Mouse (Mus musculus): ENCODE measurements around the gene Lrrc8c.

Lrrc8c gene

DNA sequence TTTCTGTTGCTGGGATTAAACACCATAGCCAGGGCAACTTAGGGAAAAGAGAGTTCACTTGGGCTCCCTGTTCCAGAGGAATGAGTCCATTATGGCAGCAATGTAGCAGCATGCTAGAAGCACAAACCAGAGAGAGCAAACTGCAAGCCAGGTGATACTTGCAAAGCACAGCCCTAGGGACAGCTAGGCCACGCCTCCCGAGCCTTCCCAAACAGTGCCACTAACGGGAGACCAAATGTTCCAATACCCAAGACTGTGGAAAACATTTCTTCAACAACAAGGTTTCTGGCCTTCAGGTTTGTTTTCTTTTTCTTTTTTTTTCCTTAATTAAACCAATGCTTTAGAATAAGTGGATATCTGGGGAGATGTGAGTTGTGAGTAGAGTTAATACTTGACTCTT, 38.2 kb downstream of the Lrrc8c start:
- ATAC-seq (ENCODE audit: low TSS enrichment), result no peak

DNA sequence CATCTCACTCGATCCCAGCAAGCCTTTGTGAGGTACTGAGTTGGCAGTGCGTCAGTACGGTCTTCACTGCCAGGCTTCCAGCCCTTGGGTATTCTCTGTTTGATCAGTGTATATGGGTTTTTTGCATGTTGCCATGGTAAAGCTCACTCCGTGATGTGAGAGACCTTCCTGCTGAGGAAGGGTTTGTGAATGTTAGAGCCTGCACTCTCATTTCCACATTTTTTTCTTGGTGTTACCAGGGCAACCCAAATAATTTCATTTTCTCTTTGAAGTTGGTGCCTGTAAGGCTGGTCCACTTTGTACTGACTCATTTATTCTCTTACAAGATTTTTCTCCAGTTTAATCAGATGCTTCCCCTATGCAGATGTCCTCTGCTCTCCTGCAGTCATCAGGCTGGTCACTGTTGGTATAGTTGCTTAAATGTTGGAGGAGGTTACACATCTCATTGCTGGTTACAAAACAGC, 38.6 kb downstream of the Lrrc8c start:
- peak; percentile 35 for ATAC-seq (ENCODE audit: low TSS enrichment)

GRCm38 (mm10) chr5:105558517-105558916, 39.3 kb downstream of the Lrrc8c start:
- ATAC-seq (ENCODE audit: low TSS enrichment), result no peak

DNA sequence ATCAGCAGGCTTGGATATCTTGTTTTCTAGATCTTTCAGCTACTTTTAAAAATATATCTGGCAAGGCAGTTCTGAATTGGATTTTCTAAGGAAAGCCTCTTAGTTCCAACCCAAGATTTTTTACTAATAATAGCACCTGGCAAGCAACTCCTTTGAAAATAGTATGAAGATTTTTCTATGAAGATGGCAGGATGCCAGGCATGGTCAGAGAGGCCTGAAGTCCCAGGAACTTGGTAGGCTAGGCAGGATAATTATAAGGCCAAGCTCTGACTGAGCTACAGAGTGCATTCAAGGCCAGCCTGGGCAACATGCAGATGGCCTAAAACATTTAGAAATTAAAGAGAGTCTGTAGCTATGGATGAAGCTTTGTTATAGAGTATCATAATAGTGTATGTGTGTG, 42.7 kb downstream of the Lrrc8c start:
- ATAC-seq (ENCODE audit: low TSS enrichment), result peak; percentile 32; the same call in 1 of the 2 replicates

- no peak for ATAC-seq (ENCODE audit: low TSS enrichment)
These were observed 45.6 kb downstream of the Lrrc8c start for GRCm38 (mm10) chr5:105564761-105565160.

GRCm38 (mm10) chr5:105565824-105566223, 46.6 kb downstream of the Lrrc8c start:
- ATAC-seq (ENCODE audit: low TSS enrichment), result no peak

- no peak for ATAC-seq (ENCODE audit: low TSS enrichment)
These were observed 47.7 kb downstream of the Lrrc8c start for GRCm38 (mm10) chr5:105566852-105567412.

- ATAC-seq (ENCODE audit: low TSS enrichment), result no peak
These were observed 49.0 kb downstream of the Lrrc8c start for GRCm38 (mm10) chr5:105568043-105568747.

GRCm38 (mm10) chr5:105569168-105569567, 50.0 kb downstream of the Lrrc8c start:
- ATAC-seq (ENCODE audit: low TSS enrichment), result no peak

GRCm38 (mm10) chr5:105572160-105572692, 53.0 kb downstream of the Lrrc8c start:
- ATAC-seq (ENCODE audit: low TSS enrichment), result no peak

- ATAC-seq (ENCODE audit: low TSS enrichment), result no peak
These were observed 53.7 kb downstream of the Lrrc8c start for GRCm38 (mm10) chr5:105572876-105573275.

DNA sequence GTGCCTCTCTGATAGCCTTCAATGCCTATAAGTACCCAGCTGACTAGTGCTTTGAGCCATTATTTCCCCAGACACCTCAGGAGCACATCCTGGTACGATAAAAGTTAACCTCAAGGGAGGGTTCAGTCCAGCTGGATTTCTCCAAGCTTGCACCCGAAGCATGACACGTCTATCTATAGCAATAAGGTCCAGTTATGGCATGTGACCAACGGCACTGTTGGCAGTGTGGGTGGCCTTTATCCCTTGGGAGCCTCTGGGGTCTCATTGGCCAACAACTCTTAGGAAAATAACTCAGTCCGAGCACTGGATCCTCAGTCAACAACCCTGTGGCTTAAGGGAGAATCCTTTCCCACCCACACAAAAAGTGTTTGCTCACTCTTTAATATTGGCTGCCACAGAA, 55.6 kb downstream of the Lrrc8c start:
- ATAC-seq (ENCODE audit: low TSS enrichment), result no peak

DNA sequence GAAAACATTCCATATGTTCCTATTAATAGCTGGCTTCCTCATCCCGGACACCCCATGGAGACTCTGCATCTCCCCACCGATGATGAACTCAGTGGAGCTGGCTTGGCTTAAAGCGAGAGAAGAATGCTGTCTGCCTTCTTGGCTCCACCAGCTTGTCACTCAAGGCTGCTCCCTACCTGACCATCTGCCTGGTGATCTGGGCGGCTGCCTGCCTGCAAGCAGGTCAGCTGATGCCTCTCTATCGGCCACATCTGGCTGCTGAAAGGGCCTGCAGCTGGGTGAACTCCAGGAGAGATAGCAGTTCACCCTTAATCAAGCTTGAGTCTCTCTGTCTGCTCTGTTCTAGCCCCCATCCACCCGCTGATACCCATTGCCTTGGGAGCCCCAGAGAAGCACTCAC, 56.7 kb downstream of the Lrrc8c start:
- ATAC-seq (ENCODE audit: low TSS enrichment), result no peak

DNA sequence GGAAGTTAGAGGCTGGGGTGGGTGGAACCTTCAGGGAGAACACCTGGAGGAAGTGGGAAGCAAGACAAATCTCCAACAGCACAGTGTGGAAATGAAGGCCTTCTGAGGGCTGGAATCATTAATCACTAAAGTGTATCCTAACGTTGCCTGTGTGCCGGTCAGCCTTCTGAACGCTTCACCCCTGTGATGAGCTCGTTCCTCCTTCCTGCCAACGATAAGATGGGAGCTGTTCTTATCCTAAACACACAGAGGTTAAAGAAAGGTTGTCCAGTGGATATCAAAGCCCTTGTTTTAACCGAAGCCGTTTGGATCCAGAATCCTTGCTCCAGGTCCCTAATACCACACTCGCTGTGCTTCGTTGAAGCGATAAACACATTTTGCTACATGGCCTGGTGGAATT, 61.7 kb downstream of the Lrrc8c start:
- ATAC-seq (ENCODE audit: low TSS enrichment), result no peak

- no peak for ATAC-seq (ENCODE audit: low TSS enrichment)
These were observed 66.7 kb downstream of the Lrrc8c start for GRCm38 (mm10) chr5:105585929-105586328.

DNA sequence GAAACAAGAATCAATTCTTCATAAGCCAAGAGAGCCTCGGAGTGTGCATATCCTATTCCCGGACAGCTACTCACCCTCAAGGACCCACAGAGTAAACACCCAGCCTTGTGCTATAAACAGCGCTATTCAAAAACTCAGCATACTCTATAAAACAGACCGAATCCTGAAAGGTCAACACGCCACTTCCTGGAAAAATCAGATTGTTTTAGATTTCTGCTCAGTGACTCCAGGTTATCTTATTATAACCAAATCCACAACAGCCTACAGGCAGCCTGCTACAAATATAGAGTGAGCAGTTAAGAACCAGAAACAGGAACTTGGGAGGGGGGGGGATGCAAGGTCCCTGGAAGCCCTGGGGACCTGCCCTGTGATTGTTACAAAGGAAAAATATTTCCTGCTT, 67.5 kb downstream of the Lrrc8c start:
- ATAC-seq (ENCODE audit: low TSS enrichment), result no peak

DNA sequence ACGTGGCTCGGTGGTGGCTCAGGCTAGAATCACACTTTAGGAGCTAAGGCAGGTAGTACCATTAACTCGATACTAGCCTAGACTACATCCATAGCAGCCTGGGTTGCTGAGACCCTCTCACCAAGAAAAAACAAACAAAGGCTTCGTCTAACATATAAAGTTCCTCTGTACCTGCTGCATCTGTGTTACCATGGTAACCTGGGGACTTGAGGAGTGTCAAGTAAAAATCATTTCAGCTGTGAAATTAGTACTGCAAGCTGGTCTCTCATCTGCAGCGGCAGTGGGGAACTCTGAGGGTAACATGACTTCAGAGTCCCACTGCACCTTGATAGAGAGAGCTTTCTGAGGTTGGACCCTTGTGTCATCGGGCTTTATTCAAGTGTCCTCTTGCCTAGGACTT, 68.3 kb downstream of the Lrrc8c start:
- ATAC-seq (ENCODE audit: low TSS enrichment), result no peak

DNA sequence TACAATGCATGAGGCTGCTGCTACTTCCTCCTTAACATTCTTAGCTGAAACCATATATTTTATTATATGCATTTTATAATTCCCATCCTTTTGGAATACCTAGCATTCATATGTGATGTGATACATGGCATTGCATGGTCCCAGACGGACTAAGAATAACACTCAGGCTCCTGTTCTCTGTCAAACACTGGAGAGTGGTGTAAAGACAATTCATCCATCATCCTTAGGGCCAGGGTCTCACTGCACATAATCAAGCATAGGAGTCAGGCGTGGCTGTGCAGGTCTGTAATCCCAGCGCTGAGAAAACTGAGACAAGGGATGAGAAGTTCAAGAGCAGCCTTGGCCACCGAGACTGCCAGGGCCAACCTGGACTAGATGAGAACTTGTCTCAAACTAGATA, 69.5 kb downstream of the Lrrc8c start:
- no peak for ATAC-seq (ENCODE audit: low TSS enrichment)

DNA sequence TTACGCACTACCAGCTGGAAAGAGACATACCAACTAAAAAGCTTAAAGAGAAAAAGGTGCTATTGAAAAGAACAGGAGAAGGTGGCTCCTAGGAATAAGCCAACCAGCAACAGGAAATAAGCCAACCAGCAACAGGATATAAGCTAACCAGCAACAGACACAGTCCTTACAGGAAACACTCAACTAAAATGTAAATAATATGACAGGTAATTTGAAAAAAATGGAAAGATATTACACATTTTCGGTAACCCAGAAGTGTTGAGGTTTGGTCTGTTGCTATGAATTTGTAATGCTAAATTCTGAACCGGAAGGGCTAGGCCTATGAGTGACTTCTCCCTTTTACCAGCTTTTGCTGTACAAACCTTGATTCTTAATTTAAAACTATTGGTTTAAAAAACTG, 69.9 kb downstream of the Lrrc8c start:
- ATAC-seq (ENCODE audit: low TSS enrichment), result no peak

DNA sequence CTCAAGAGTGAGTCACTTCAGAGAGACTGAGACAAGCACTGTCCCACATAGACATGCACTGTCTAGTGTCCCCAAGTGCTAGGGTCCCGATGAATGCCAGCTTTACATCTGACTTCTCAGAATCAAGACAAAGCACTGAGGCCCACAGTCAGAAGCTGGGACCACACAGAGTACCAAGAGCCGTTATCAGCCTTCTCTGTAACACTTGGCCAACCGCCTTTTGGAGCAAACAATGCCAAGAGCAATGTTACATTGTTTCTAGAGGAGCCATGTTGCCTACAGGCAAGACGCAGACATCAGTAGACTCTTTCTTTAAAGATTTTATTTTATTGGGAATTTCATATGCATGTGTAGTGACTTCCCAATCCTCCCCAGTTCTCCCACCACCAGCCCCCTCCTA, 73.2 kb downstream of the Lrrc8c start:
- no peak for ATAC-seq (ENCODE audit: low TSS enrichment)

- ATAC-seq (ENCODE audit: low TSS enrichment), result no peak
These were observed 74.4 kb downstream of the Lrrc8c start for GRCm38 (mm10) chr5:105593630-105594029.

- ATAC-seq (ENCODE audit: low TSS enrichment), result no peak
These were observed 79.7 kb downstream of the Lrrc8c start for GRCm38 (mm10) chr5:105598866-105599265.

GRCm38 (mm10) chr5:105599315-105599714, 80.1 kb downstream of the Lrrc8c start:
- no peak for ATAC-seq (ENCODE audit: low TSS enrichment)
